Mouse (Mus musculus) right cerebral cortex, postnatal 4 days (tissue): ENCODE measurements around the gene Ccdc78.
"Not testable (repeated sequence)": the region's sequence is repeated elsewhere in the genome, so short reads cannot be mapped to it uniquely, and the experiment has no call there.

Experiments used
- DNase-seq: peaks from one replicate; pipeline ENCODE4 v3.0.0-alpha.2; 2022

Gene Ccdc78

DNA sequence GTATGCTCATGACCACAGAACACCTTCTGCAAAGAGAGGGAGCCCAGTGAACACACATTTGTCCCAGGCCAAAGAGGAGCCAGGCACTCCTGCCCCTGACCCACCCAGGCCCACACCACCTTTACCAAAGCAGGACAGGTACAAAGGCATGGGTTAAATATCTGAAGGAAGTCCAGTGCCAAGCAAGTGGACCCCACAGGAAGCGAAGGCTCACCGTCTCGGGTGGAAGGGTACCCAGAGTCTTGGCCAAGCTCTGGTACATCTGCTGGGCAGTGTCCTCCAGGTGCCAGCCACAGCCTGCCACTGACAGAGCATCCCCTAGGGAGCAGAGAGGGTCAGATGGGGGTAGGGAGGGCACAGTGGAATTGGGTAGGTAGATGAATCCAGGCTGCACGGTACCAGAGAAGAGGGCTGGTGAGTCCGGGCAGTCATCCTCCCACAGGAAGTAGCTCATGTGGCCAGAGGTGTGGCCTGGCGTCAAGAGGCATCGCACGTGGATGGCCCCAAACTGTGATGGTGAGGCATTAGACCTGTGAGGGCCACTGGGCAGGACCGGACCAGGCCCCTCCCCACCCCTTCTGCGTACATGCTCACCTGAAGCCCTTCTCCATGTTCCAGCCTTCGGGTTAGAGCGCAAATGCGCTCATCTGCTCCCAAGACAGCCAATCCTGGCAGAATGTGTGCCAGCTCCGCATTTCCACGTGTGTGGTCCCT is 2.4 kb upstream of the Ccdc78 start:
- no peak for DNase-seq

GRCm38 (mm10) chr17:25785281-25785745 is 1.1 kb upstream of the Ccdc78 start, which contains the start of gene Haghl:
Gene Haghl (minus strand): TSS chr17:25785673.
- peak; percentile 98 for DNase-seq

GRCm38 (mm10) chr17:25786781-25787504 is 563 bp downstream of the Ccdc78 start:
- no peak for DNase-seq

DNA sequence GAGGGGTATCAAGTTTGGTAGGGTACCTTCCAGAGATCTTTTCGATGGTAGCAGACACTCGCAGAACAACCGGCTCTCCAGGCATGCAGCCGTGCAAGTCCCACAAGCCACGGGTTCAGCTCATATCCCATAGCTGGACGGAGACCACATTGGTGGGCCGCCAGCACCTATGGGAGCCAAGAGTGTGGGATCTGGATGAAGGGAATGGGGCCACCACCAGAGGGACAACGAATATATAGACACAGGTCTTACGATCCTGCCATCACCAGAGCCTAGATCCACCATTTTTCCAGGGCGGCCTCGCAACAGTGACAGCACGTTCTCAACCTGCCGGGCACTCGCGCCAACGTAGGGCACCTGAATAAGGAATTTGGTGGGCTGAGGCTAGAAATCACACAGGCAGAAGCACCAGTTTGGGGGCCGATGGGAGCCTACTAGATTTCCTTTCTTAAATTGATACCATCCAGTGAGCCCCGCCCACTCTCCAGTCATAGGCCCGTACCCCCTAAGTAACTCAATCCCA is 5.0 kb downstream of the Ccdc78 start:
- DNase-seq: no peak

- peak; percentile 85 for DNase-seq
Observed at GRCm38 (mm10) chr17:25791843-25792527, 5.6 kb downstream of the Ccdc78 start.

DNA sequence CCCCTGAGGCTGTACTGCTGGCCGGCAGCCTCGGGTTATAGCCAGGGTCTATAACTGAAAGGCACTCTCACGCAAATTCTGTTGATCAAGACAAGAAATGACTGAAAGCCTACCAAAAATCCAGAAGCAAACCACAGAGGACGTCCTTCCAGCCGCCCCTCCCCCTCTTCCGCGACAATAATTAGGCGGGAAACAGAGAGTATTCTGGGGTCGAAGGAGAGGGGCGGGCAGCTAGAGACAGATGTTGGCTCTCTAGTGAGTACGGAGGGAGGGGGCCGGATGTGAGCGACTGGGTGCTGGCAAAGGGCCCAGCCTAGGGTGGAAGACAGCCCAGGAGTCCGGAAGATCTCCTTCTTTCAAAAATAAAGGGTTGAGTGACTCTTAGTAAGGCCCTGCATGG is 6.2 kb downstream of the Ccdc78 start, which contains the start of gene Fam173a:
Gene Fam173a, minus strand, starts transcription at position 287 of the 400 bp plus-strand sequence.
- DNase-seq: peak; percentile 77

DNA sequence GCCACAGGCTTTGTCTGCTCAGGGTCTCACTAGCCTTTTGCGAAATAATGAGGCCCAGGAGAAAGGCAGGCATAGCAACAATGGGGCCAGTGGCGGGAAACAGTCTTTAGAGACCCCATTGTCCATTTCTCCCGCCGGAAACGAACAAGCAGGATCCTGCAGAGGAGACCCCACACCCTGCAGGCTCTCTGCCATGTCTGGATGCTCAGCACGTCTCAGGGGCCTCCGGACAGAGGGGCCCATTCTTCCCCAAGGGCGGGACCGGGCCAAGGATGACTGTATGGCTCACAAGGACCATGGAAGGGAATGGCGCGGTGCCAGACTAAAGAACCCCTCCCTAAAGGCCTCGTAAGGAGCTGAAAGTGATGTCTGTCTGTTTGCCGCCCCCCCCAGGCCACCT is 7.8 kb downstream of the Ccdc78 start:
- no peak for DNase-seq

DNA sequence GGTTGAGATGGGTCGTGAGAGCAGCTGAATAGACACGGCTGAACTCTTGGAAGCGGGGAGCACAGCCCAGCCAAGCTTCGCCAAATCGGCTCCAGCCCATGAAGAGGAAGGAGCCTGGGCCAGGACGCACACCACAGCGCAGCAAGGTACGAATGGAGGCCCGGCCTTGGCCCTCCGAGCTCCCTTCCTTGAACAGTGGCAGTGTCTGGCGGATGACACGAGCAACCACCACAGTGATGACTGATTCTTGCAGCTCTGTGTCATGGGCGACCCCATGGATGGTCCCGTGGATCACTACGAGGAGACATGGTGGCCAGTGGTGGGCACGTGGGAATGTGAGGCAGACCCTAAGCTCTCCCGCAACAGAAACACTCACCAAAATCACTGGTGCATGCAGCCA is 8.6 kb downstream of the Ccdc78 start:
- DNase-seq: no peak

DNA sequence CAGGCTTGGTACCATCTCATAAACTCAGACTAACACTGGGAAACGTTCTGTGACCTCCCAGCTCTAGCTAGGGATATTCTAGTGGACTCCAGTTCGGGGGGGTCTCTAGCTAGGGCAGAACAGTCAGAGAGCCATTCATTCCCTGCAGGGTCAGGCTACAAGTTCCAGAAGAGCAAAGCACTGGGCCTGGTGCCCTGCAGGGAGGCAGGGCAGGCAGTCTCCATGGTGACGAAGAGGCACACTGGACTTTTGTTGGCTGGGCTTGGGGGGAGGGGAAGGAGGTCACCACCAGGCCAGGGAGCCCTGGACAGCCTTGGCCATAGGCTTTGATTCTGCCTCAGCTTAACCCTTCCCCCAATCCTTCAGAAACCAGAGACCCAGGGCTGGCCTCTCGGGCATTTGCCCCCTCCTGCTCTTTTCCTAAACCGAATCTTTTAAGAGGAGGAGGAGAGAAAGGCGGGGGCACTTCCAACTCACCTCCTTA is 9.3 kb downstream of the Ccdc78 start, which contains the start of gene AC134908.4:
Gene AC134908.4, minus strand, starts transcription at position 51 of the 484 bp plus-strand sequence.
- no peak for DNase-seq

DNA sequence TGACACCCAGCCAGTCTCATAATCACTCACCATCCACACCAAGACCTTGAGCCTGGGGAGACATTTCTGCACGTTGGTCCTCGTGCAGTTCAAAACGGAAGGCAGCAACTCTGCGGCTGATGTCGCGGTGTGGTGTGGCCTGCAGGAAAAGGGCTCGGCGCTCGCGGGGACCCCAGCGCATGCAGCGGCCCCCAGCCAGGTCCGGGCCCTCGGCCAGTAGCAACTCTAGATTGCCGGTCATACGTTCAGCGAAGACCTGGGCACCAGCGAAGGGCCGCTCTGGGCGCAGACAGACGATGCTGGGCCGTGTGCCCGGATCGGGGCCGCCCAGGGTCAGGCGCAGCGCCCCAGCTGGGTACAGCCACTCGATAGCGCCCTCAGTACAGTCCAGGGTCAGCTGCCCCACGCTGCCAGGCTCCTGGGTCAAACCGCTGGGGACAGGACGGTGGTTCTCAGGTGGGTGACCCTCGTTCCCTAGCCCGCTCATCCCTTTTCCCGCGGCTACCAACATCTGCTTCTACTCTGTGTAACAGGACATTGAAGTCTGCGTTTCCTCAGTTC is 9.9 kb downstream of the Ccdc78 start:
- peak; percentile 45 for DNase-seq

DNA sequence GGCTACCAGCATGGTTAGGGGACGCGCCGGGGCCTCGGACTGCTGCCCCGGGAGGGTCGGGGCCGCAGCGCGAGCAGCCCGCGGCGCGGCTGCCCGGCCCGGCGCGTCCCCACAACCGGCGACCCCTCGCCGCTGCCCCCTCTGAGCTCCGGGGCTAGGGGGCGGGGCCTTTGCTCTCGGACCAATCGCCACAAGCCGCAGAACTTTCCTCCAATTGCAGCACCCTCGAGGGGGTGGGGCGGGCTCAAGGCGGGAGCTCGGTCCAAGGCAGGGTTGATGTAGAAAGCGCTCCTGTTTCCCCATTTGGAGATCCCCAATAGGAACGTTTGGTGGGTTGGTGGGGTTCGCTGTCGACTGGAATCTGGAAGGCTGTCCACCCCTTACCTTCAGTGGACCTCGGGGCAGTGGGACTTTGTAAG is 10.6 kb downstream of the Ccdc78 start, which contains the start of gene Metrn:
Gene Metrn, minus strand, starts transcription at position 186 of the 419 bp plus-strand sequence.
- peak; percentile 78 for DNase-seq

DNA sequence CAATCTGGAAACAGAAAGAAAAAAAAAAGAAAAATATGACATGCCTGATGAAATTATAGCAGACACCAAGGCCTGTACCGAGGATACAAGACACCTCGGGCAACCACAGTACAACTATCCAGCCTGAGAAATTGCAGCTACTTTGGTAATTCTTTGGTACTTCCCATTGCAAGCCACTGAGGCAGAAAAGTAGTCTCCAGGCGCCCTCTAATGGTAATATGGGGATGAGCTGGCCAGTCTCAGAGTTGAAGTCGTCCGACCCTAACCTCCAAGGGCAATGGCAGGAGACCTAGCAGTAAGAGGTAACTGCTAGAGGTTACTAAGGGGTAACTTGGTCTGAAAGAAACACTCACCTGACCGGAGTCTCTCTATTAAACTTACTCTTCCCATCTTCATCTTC is 14.6 kb downstream of the Ccdc78 start:
- DNase-seq: no peak

- peak; percentile 71 for DNase-seq
Observed at GRCm38 (mm10) chr17:25802825-25803517, 16.6 kb downstream of the Ccdc78 start.

DNA sequence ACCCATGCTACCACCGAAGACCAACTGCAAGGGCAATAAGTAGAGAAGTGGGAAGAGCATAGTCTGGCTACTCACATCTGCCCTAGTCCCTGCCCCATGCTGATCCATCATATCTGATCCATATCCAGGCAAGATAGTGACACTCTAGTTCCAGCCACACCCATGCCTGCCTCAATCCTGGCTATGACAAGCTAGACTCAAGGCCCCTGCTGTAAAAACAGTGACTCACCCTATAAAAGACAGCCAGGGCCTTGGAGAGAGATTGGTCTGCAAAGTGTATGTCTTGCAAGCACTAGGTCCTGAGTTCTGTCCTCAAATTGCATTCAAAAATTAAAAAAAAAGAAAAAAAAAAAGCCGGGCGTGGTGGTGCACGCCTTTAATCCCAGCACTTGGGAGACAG is 20.1 kb downstream of the Ccdc78 start:
- DNase-seq: no peak

- DNase-seq: not testable (repeated sequence)
Observed at GRCm38 (mm10) chr17:25807452-25807851, 21.1 kb downstream of the Ccdc78 start.

- DNase-seq: no peak
Observed at GRCm38 (mm10) chr17:25808028-25808427, 21.6 kb downstream of the Ccdc78 start.

DNA sequence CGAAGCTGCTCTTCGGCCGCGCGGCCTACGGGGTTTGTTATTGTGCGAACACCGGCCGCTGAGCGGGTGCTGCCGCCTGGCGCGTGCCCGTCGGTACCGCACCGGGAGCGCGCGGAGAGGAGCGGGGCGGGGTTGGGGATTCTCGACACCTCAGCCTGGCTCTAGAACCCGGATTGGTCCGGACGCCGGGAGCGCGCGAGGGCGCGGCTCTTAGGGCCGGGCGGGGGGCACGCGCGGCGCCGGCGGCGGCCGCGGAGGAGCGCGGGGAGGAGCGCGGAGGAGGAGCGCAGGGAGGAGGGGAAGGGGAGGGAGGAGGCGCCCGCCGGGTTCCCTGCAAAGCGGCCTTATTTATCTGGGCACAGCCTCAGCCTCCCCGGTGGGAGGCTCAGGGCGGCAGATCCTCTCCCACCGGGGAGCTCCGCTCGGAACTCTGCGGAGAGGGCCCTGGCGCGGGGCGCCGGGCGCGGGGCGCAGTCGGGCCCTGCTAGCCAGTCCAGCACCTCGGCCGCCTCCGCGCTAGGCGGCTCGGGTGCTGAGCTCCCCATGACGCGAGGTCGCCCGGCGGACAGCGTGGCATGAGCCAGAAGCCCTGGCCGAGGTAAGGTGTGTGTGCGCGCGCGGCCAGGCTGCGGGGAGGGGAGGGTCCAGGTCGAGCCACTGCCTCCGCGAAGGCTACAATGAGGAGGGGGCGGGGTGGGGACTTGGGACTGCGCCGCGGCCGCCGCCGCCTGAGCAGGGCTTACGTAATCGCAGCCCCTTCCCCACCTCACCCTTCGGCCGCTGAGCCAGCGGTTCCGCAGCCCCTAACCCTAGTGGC is 22.6 kb downstream of the Ccdc78 start, which contains the start of gene Fbxl16:
Gene Fbxl16, plus strand, starts transcription at position 297 of the 817 bp plus-strand sequence.
- DNase-seq: peak; percentile 87

DNA sequence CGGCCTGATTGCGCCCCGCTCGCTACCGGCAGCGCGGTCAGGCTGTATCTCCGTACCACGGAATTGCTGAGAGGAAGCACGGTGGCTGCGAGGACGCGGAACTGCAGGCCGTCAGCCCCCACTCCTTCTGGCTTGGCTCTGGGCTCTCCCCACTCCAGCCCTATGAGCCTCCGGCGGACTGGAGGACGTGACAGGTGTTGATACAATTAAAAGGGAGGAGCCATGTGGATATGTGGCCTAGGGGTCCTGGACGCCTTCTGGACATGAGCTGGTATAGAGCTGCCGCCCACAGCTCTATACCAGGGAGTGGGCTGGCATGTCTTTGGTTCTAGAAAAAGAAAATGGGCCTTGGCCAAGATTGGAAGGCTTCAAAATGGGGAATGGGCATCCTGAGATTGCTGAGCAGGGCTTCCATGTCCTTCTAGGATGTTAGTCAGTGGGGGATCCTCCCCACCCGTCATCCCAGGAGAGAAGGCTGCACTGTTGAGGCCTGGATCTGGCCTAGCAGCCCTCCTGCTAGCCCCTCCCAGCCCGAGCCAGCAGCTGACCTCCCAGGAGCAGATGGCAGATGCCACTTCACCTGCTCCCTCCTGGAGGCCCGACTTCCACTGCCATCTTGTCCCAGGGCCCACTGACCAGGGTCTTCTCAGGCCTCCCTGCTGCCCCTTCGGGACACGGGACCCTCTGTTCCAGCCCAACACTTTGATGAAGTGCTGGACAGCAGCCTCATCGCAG is 23.4 kb downstream of the Ccdc78 start:
- DNase-seq: no peak

- no peak for DNase-seq
Observed at GRCm38 (mm10) chr17:25810890-25811289, 24.5 kb downstream of the Ccdc78 start.

DNA sequence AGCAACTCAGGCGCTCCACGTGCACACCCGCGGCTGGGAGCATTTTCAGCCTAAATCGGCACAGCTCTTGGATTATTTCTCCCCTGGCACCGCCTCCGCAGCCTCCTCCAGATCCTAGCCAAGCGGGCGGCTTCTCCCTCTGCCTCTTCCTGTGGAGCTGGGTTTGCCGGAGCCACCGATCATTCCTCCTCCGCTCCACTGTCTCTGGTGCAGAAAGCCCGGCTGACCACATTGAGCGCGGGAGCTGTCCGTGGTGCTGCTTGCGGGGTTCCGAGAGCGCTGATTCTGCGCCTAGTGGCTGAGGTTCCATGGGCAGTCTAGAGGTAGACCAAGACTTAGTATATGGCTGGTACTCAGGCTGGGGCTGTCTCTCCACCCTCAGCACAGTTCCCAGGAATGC is 27.1 kb downstream of the Ccdc78 start:
- peak; percentile 77 for DNase-seq
